Mouse (Mus musculus): Measurements from ENCODE around the gene Chd4. TPM values are rescaled to one million over a fixed set of nuclear protein-coding genes. Genes with fewer than 3 reads are reported as not detected.

Gene Chd4
- total RNA-seq, 2 experiments from 2014 or later: 173 to 175 TPM

DNA sequence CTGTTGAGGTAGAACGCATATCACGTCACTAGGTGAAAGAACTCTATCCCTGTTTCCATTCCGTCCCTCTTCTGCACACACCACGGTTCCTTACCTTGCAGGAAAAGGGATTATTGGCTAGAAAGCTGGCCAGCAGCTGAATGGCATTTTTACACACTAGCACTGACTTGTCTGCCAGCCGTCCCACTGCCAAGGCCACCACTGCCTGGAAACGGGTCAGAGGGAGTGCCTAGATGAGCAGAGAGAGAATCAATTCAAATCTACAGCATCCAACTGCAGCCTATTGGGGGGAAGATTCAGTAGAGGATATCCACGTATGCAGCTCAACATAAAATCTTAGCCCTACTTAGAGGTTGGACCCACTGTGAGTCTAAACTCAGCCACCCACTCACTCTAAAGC, 83.8 kb downstream of the Chd4 start:
- DNase-seq: no peak
- intact Hi-C loops (cut with DNase I): no loop called here

Small RNA genes within 50 kb of the gene (microRNA-seq; reads per million reads assigned to microRNA genes)
- gene Mir7045: not detected

Other genes with a start within 250 kb of the Chd4 start
- 10 to 100 TPM; 55.9 to 56.1 TPM for gene P3h3, start 238.2 kb upstream of the Chd4 start, total RNA-seq (2021)
- 100 to 1,000 TPM; 145 to 164 TPM for gene Gpr162, start 232.0 kb upstream of the Chd4 start, total RNA-seq (2021)
- 1 to 10 TPM in 1 of 2 experiments, under 1 TPM in 1; 0.52 to 1.2 TPM for gene Cd4, start 207.8 kb upstream of the Chd4 start, total RNA-seq (2021)
- 1 to 10 TPM; 1.7 to 2.3 TPM for gene Lag3, start 184.3 kb upstream of the Chd4 start, total RNA-seq (2021)
- gene Ptms, start 175.9 kb upstream of the Chd4 start, total RNA-seq (2021): 1,000 to 10,000 TPM; 1,603 to 1,633 TPM
- gene Mlf2, start 164.6 kb upstream of the Chd4 start, total RNA-seq (2021): 100 to 1,000 TPM; 467 to 469 TPM
- 10 to 100 TPM; 67.8 to 72.6 TPM for gene Cops7a, start 130.4 kb upstream of the Chd4 start, total RNA-seq (2021)
- gene Pianp, start 99.3 kb upstream of the Chd4 start, total RNA-seq (2021): 10 to 100 TPM; 89.1 to 97.3 TPM
- 10 to 100 TPM; 51.8 to 56.1 TPM for gene Zfp384, start 86.8 kb upstream of the Chd4 start, total RNA-seq (2021)
- gene Ing4, start 56.2 kb upstream of the Chd4 start, total RNA-seq (2021): 10 to 100 TPM; 67.4 to 72.0 TPM
- 10 to 100 TPM; 11.7 to 13.0 TPM for gene Acrbp, start 46.3 kb upstream of the Chd4 start, total RNA-seq (2021)
- gene Lpar5, start 28.1 kb upstream of the Chd4 start, total RNA-seq (2021): 1 to 10 TPM; 1.3 TPM
- 10 to 100 TPM; 43.0 to 44.5 TPM for gene Nop2, start 35.9 kb downstream of the Chd4 start, total RNA-seq (2021)
- gene Iffo1, start 49.3 kb downstream of the Chd4 start, total RNA-seq (2021): 10 to 100 TPM; 27.0 to 28.3 TPM
- 1,000 to 10,000 TPM; 1,244 to 1,314 TPM for gene Gapdh, start 70.5 kb downstream of the Chd4 start, total RNA-seq (2021)
- gene Ncapd2, start 95.7 kb downstream of the Chd4 start, total RNA-seq (2021): 10 to 100 TPM; 44.9 to 51.4 TPM
- gene Mrpl51, start 95.8 kb downstream of the Chd4 start, total RNA-seq (2021): 10 to 100 TPM; 67.7 to 72.7 TPM
- gene Vamp1, start 119.6 kb downstream of the Chd4 start, total RNA-seq (2021): 10 to 100 TPM in 1 of 2 experiments, 1 to 10 TPM in 1; 7.0 to 10.2 TPM
- gene Tapbpl, start 135.9 kb downstream of the Chd4 start, total RNA-seq (2021): 1 to 10 TPM; 1.7 to 1.9 TPM
- gene Cd27, start 141.0 kb downstream of the Chd4 start, total RNA-seq (2021): not detected
- gene Tuba3a, start 190.1 kb downstream of the Chd4 start, total RNA-seq (2021): not detected
- 10 to 100 TPM in 1 of 2 experiments, 1 to 10 TPM in 1; 9.6 to 10.7 TPM for gene Ltbr, start 217.9 kb downstream of the Chd4 start, total RNA-seq (2021)
- gene Scnn1a, start 224.7 kb downstream of the Chd4 start, total RNA-seq (2021): 1 to 10 TPM; 1.5 to 2.1 TPM

Measured in left cerebral cortex, postnatal 4 days (tissue).